8 mouse cellular contexts compared by ENCODE assay signal in the genomic region with DNA sequence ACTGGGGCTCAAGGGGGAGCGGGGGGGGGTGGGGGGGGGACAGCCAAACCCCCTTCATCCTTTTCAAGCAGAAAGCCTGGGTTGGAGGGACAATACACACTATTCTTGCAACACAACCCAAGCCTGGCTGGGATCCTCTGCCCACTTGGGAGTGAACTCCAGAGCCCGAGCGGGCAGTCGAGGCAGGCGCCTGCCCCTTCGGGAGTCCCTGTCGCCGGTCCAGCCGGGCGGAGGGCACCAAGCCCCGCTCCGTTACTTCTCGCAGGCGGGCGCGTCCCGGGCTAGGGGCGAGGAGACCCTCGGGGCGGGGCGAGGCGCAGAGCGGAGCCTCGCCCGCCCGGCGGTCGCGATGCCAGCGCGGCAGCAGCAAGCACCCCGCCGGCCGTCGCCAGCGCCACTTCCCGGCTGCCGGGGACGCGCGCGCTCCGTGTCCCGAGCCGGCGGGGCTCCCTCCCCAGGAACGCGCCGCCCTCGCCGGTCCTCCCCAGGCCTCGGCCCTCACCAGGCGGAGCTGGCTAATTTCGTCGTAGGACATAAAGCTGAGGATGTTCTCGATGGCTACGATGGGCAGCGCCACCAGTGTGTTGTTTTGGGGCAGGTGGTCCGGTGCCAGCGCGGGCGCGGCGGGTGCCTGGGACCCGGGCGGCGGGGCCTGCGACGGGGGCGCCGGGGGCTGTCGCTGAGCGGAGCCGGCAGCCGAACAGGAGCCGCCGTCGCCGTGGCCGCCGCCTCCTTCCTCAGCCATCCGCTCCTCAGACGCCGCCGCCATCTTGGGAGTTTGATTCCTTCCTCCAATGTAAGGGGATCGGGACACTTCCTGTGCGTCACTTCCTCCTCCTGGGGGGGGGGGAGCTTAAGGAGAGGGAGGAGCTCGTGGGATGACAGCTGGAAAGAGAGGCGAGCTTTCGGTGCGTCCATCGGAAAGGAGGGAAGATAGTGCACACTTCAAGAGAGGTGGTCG. TPM values are rescaled to one million over a fixed set of nuclear protein-coding genes. Genes with fewer than 3 reads are reported as not detected.
A peak's percentile ranks its signal among the peaks of the same experiment; 100 is the strongest.
DNase-seq lines count a peak whose midpoint lies in the region; ATAC-seq lines count a peak whose summit lies in the region.

Fbxo28 (minus strand) TSS at position 809 of the 961 bp plus-strand sequence.

- H3K36me3 ChIP-seq in hindbrain, embryonic 11.5 days (ENCODE audit: control insufficient read depth, insufficient read depth, low read length) = no peaks in the 10 kb centered on the region

- no peaks in the 10 kb centered on the region for H3K27me3 ChIP-seq in hindbrain, embryonic 11.5 days (ENCODE audit: control insufficient read depth, insufficient read depth, low read length)

- H3K4me1 ChIP-seq in hindbrain, embryonic 11.5 days (replicated peaks; ENCODE audit: control insufficient read depth, insufficient read depth, low read length) = no peaks in the 10 kb centered on the region

- peak within 1 kb of the TSS; percentile 78 for H3K27ac ChIP-seq in hindbrain, embryonic 11.5 days (ENCODE audit: low read depth, low read length)

- WGBS in hindbrain, embryonic 11.5 days = 0% methylated on average over 80 of the region's 93 CpGs

- H3K4me3 ChIP-seq in hindbrain, embryonic 11.5 days (ENCODE audit: low read depth, low read length) = peak within 1 kb of the TSS; percentile 99

- peak; percentile 86 for DNase-seq in MN1 (ENCODE audit: low spot score)
- peak; percentile 89 for DNase-seq in cerebellum, adult 9-10 months
- peak; percentile 70 to 91 for DNase-seq in frontal cortex, adult 2 months (ENCODE audit: extremely low spot score in 1 of 2, low spot score in 1 of 2)
- DNase-seq in hindbrain, embryonic 11.5 days (ENCODE audit: low spot score) = peak; percentile 96
- peak; percentile 80 to 85 for DNase-seq in layer of hippocampus, postnatal 10 days (ENCODE audit: low spot score in 2 of 2)
- DNase-seq in lung, postnatal 10 days = peak; percentile 92
- peak; percentile 79 for DNase-seq in ovary, postnatal 36 days (ENCODE audit: low spot score)
- peak; percentile 81 for DNase-seq in thymus, postnatal 25 days

- peak within 1 kb of the TSS; percentile 57 for H3K4me2 ChIP-seq in hindbrain, embryonic 11.5 days (replicated peaks; ENCODE audit: low read depth, low read length)

- no peaks in the 10 kb centered on the region for H3K9me3 ChIP-seq in hindbrain, embryonic 11.5 days (ENCODE audit: control insufficient read depth, low read length)

- ATAC-seq in hindbrain, embryonic 11.5 days (ENCODE audit: low FRiP score) = peak; percentile 97

- peak within 1 kb of the TSS; percentile 100 for H3K9ac ChIP-seq in hindbrain, embryonic 11.5 days (ENCODE audit: low read depth, low read length)

RNA-seq across cellular contexts. Expression of gene Fbxo28, which starts in this region (rescaled TPM):
- 26.0 and 27.2 TPM in 2 replicates for polyA plus RNA-seq in frontal cortex, adult 2 months (2012; rRNA removed)
- 31.3 and 35.7 TPM in 2 replicates for polyA plus RNA-seq in hindbrain, embryonic 11.5 days (2014; fragmentation: Nextera tagmentation; extraction: Ambion mirVana)
- 10 to 100 TPM; 43.2 to 46.8 TPM for total RNA-seq in layer of hippocampus, postnatal 10 days (2021)

Comparison
In these comparisons a context has a peak if more than half of its experiments do, and no peak if none do; other contexts are left out.
1. Peak in every context shown above with its lines: DNase-seq, ATAC-seq, H3K4me3 ChIP-seq and H3K27ac ChIP-seq.